Mouse (Mus musculus) brain, embryonic 14.5 days (tissue): Measurements from ENCODE around the gene Casz1. TPM values are rescaled to one million over a fixed set of nuclear protein-coding genes. Genes with fewer than 3 reads are reported as not detected.

Experiments used
- DNase-seq: peaks from one replicate; pipeline ENCODE4 v3.0.0-alpha.2; 2011; ENCODE audit warnings: low read depth
- CTCF ChIP-seq: fragments of 200-500 bp; IDR thresholded peaks from 2 replicates; pipeline ENCODE4 v1.5.1; 2012; ENCODE audit warnings: inconsistent platforms, mild to moderate bottlenecking, moderate library complexity, borderline replicate concordance; ENCODE audit not compliant: insufficient read depth, insufficient read length; ENCODE audit errors: extremely low read depth
- POLR2A ChIP-seq: fragments of 200-500 bp; IDR thresholded peaks from 2 replicates; pipeline ENCODE4 v1.6.1; 2012; ENCODE audit warnings: mild to moderate bottlenecking, inconsistent platforms, borderline replicate concordance; ENCODE audit not compliant: poor library complexity, insufficient read depth, insufficient read length, severe bottlenecking; ENCODE audit errors: extremely low read depth
- polyA plus RNA-seq: library from polyadenylated mRNA; depleted of rRNA; stranded (reverse); fragments of >200 nt; gene quantifications from 2 replicates; pipeline ENCODE4 v1.2.3, GENCODE M21; 2012; rRNA removed

Gene Casz1
- polyA plus RNA-seq, result 2.9 and 6.9 TPM in 2 replicates

DNA sequence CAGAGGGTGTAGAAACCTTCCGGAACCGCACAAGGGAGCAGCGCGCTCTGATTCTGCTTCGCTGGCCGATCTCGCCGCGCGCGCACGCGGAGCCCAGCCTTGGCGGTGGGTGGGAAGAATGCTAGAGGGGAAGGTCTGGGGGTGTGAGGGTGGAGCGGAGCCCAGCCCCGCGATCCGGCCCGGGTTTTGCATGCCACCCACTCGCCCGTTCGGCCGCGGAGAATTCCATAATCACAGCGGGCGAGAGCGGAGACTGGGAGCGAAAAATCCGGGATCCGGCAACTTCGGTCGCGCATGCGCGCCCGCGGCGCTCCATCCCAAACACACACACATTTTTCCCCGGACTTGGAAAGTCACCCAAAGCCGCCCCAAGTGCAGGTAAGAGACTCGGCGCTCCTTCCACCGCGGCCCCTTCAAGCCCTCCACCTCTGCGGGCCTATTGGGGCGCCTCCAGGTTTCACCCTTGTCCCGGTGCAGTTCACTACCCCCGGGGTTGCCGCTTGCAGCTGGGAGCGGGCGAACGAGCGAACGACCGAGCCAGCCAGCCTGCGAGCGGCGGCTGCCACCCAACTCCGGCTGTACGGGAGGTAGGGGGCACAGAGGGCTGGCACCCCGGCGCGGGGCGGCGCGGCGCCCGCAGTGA lies at the start of gene Casz1:
Gene Casz1 (plus strand): TSS at position 293 of the 643 bp plus-strand sequence.
- TF ChIP-seq CTCF (no peak), POLR2A (no peak)
- peak; percentile 97 for DNase-seq

DNA sequence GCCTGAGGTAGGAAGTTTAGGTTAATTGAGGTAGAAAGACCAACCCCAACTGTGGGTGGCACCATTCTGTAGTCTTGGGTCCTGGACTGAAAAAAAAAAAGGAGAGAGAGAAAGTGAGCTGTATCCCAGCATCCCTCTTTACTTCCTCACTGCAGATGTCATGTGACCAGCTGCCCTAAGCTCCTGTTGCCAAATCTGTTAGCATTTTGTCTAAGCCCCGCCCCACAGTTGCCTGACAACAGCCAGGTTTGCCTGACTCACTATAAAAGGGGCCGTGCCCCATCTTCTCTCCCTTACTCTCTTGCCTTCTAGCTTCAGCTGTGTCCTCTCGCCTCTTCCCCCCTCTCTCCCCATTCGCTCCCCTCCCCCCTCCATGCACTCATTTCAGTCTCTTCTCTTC lies 45.4 kb upstream of the Casz1 start:
- TF ChIP-seq CTCF, result no peak
- no peak for TF ChIP-seq POLR2A
- no peak for DNase-seq

DNA sequence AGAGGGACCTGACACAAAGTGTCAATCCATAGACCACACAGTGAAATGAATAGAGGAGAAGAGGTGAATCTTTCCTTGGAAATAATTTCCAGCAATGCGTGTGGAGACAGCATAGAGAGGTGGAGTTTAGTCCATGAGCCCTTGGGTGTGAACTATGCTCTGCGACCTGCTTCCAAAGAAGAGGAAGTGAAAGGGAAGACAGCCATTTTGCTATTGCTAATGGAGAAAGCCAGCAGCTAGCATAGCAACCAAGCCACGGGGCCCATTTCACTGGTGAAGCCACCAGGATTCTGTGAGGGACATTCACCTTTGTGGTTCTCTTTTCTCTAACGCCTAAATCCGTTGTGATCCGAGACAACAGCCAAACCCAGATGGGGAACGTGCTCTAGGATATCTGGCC lies 44.1 kb upstream of the Casz1 start:
- DNase-seq, result no peak
- TF ChIP-seq CTCF (no peak), POLR2A (no peak)

DNA sequence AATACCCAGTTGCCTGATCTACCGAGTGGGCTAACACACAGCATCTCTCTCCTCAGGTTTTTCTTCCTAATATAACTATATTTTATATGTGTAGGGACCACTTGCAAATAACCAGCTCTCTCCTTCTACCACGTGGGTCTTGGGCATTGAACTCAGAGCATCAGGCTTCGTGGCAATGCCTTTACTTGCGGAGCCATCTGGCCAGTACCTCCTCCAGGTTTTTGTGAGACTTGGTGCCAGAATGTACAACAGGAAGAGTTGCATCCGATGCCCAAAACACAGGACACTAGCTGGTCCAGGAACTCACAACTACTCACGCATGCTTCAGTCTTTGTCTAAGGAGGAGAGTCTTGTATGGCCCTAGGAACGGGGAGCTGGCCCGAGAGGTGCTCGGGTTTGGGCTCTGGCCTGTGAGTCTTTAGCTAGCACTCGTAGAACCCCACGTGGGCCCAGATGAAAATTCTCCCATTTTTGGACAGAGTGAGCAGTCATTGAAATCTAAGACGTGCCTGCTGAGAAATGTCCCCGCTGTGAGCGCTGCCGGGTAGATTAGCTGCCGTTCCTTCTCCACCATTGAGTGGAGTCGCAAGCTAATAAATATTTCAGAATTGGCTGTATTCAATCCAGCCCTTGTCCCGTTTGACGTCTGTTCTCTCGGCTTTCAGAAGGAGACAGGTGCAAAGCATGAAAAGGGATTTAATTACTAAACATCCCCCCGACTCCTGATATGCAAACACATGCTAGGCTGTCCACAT lies 38.0 kb upstream of the Casz1 start:
- TF ChIP-seq POLR2A, result no peak
- TF ChIP-seq CTCF, result no peak
- DNase-seq, result peak; percentile 70

DNA sequence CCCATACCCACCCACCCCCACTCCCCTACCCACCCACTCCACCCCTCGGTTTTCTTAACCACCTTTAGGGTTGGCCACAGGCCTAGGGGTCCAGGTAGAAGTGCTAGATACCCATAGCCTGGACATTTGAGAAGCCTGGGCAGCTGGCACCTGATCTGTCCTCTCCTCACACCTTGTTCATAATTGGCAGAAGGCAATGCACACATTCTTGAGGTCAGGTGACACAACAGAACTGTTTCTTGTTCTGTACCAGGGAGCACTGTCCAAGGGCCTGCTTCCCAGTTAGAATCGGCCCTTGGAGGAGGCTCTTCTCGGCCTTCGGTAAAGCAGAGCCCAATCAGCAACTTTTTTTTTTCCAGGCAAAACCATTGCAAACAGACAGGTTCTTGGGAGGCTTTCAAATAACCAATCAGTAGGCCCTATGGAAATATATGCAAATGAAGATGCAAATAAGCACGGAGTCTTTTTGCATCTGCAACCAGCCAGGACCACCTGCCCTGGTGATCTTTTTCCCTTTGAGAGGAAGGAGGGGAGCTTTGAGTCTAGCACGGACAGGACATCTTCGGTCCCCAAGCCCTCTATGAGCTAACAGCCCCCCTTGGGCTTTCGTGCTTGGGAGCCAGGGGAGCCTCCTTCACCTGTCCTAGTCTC lies 36.4 kb upstream of the Casz1 start:
- DNase-seq, result peak; percentile 84
- TF ChIP-seq CTCF (no peak), POLR2A (no peak)

DNA sequence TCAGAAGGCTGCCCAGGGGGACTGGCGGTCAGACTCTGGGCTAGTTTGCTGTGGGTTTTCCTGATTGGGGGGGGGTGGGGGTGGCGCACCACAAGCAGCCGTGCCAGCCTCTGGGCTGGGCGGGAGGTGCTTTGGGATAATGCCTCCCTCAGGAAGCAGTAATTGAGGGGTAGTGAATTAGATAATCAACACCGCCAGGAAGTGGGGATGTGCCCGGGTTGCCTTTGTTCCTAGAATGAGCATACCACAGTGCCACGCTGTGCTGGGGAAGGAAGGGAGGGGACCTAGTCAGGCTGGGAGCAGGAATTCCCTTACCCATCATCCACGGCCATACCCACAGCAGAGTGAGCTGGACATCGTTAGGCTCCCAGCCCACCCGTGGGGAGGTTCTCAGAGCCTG lies 35.6 kb upstream of the Casz1 start:
- no peak for TF ChIP-seq POLR2A
- DNase-seq, result peak; percentile 73

DNA sequence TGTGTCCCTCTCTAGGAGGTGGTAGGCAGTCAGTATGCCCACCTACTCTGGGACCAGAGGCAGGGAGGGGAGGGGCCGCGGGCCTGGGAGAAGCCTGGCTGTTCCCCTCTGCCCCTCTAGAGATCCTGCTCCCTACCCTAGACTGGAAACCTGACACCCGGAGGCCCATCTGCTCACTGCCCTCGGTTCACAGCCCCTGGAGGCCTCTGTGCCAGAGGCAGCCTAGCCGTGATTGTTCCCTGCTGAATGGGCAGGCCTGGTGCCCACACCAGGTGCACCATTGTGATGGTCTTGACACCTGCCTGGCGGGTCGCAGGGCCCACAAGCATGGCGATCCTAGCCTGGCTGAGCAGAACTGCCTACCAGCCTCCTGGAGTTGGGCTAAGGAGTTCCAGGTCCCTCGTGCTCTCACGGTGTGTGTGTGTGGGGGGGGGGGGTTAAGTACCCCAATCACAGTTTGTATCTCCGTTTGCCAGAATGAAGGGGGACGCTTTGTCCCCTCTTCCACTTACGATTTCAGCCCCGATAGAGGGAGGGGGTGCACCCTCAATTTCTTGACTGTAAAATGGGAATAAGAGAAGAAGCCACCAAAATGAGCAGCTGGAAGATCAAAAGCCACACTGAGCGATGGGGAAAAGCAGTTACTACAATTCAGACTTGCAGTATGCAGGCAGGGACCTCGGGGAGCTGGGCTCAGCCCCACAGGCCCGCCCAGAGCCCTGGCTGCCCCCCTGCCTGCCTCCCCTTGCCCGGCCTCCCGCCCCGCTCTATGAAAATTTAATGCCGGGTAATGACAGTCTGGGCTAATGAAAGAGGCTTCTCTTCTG lies 33.4 kb upstream of the Casz1 start:
- DNase-seq, result peak; percentile 79
- TF ChIP-seq CTCF (no peak), POLR2A (no peak)

DNA sequence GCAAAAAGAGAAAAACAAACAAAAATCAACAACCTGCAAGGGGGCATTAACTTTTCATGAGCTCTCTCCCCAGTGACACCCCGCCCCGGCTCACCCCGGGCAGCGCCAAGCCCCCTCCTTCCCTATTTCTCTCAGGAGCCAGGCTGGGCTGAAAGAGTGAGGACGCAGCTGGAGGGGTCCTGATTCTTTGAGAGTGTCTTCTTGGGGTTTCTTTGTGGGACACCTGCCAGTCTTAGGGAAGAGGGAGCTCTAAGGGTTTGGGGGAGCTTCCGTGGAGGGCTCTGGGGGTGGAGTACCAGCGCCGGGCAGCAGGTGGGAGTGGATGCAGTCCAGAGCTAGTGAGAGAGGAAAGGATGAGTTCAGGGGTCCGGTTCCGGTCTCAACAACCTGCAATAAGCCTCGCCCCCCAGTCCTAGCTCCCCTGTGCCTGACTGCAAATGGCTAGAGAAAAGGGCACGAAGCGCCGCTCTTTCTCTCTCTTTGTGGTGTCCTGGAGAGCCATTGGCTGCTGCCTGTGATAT lies 32.8 kb upstream of the Casz1 start:
- TF ChIP-seq CTCF (peak; percentile 42; the same call in 1 of the 2 replicates), POLR2A (no peak)

DNA sequence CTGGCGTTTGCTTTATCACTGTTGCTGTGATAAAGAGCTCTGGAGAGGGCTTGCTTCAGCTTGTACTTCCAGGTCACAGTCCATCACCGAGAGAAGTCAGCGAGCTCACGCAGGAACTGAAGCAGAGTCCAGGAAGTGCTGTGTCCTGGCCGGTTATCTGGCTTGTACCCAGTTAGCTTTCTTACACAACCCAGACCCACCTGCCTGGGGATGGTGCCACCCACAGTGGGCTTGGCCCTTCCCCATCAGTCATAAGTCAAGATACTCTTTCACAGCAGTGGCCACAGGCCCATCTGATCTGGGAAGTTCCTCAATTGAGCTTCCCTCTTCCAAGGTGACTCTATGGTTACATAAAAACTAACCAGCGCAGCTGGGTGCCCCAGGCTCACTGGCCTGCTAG lies 31.6 kb upstream of the Casz1 start:
- TF ChIP-seq POLR2A, result no peak
- TF ChIP-seq CTCF, result no peak
- DNase-seq, result no peak

More for the DNA sequence above, 32.8 kb upstream of the Casz1 start:
- DNase-seq, result peak; percentile 62

DNA sequence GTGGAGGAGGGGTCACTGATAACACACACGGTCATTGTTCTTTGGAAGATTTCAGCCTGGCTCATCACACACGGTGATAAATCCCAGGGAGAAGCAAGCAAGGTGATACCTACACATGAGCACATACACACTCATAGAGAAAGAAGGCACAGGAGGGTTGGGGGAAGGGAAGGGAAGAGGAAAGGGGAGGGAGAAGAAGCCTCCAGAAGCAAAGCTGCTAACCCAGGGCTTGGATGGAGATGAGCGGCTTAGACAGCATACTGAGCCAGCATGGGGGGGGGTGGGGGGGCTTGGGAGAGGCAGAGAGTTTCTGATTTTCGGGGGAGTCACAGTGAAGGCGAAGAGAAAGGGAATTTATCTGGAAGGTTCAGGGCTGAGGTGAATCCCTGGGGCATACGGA lies 30.2 kb upstream of the Casz1 start:
- TF ChIP-seq POLR2A, result no peak
- TF ChIP-seq CTCF, result no peak
- no peak for DNase-seq

DNA sequence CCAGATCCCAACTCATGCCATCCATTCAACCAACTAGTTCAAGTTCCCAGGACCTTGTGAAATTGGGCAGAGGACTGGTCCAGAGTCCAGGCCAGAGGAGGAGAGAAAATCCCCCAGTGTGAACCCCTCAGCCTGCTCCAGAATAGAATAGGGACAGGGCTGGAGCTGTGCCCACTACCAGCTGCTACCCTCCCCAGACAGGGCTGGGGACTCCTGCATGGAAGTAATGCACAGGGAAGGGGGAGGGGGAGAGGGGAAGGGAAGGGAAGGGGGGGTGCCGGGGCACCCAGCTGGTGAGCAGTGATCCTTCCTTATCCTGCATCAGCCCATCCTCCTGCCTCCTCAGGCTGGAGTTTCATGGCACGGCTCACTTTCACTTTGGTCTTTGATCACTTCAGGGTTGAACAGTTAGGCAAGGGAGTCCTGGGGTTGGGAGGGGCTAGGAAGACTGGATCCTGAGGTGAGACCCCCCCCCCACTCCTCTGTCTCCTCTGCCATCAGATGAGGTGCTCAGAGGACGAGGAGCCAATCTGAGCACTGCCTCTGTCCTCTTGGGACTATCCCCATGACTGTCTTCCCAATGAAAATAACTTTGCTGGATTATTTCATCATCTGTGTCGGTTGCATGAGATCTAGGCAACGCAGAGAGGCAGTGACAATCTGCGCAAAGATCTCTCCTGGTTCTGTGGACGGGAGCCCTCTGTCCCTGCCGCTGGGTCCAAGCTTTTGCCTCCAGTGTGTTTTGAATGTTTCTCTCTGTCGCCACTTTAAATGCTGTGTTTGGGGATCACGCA lies 28.6 kb upstream of the Casz1 start:
- DNase-seq, result peak; percentile 90
- TF ChIP-seq POLR2A (no peak), CTCF (no peak)

DNA sequence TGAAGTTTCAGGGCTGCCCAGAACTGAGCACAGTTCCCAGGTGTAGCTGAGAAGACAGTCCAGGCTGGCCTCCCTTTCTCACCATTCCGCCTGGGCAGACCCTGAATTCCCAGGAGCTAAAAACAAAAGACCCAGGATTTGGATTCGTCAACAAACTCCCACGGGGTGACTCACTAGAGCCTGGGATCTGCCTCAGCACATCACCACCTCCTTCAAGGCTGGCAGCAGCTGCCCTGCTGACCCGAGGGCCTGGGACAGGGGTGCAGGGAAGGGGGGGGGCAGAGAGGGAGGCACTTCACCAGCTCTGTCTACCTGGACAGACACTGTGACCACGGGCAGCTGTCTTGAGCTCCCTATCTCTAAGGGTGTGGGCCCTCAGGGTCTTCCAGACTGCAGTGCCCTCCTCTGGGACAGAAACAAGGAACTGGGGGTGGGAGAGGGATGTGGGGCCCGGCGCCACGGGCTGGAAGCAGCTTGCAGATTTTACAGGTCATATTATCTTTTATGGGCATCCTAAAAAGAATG lies 24.1 kb upstream of the Casz1 start:
- TF ChIP-seq POLR2A (no peak), CTCF (no peak)
- DNase-seq, result no peak

DNA sequence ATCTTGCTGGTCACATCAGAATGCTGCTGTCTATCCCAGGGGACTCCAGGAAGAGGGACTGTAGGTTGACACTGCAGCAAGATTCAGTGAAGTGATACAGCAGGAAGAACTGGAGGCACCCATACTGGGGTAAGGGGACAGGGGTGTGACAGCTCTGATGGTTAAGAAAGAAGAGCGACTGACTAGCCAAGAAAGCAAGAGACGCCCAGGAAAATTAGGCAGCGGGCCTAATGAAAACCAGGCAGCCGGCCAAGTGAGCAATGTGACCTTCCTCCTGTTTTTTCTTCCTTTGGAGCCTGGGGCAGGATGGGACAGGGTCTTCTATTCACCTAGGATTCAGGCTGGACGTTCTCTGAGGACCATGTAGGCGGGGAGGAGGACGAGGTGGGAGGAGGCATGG lies 22.7 kb upstream of the Casz1 start:
- TF ChIP-seq POLR2A, result no peak
- no peak for TF ChIP-seq CTCF
- DNase-seq, result peak; percentile 86
